Mouse (Mus musculus) ovary, postnatal 10 days (tissue): Measurements from ENCODE around the gene Slc5a5.

Source experiments
- DNase-seq: peaks from one replicate; pipeline ENCODE4 v3.0.0; 2022; ENCODE audit warnings: low spot score

Gene Slc5a5

DNA sequence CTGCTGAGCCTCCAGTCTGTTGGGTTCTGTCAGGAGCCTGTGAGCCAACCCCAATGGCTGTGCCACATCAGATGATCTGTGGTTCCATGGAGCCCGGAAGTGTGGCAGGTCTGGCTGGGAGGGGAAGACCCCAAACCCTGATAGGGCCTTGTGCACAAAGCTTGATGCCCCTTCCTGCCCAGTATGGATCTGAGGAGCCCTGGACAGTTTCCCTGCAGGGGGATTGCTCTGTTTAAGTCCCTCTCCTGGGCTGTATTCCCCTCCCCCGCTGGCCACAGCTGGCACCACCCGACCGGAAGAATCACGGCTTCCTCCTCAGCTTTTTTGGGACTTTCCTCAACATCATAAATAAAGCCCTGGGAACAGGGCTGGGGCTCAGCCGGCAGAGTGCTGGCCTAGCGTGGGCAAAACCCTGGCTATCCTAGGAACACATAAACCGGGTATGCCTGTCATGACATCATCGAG, 59.5 kb downstream of the Slc5a5 start:
- DNase-seq = no peak
